Mouse (Mus musculus) granulocyte monocyte progenitor cell, adult 5-6 weeks (primary cell): ENCODE data around the gene Pdcd1lg2. TPM values are rescaled to one million over a fixed set of nuclear protein-coding genes. Genes with fewer than 3 reads are reported as not detected.

Experiments
- ATAC-seq: replicated peaks from 2 replicates; pipeline ENCODE4 v1.8.0; 2016; ENCODE audit warnings: mild to moderate bottlenecking, moderate TSS enrichment, inconsistent platforms; ENCODE audit not compliant: poor library complexity, severe bottlenecking
- total RNA-seq, 2 experiments: library from RNA; stranded (forward) in 1 of 2; stranded (reverse) in 1 of 2; fragments of 200-712, 200-1000 nt in 1 of 2; fragments of >200 nt in 1 of 2; fragmentation: Nextera tagmentation in 1 of 2; gene quantifications; 2 replicates each; pipeline ENCODE4 v1.2.3; 2014 to 2017

Pdcd1lg2 gene
- not detected in 2 replicates for total RNA-seq (2014; fragmentation: Nextera tagmentation)
- not detected in 2 replicates for total RNA-seq (2017)

DNA sequence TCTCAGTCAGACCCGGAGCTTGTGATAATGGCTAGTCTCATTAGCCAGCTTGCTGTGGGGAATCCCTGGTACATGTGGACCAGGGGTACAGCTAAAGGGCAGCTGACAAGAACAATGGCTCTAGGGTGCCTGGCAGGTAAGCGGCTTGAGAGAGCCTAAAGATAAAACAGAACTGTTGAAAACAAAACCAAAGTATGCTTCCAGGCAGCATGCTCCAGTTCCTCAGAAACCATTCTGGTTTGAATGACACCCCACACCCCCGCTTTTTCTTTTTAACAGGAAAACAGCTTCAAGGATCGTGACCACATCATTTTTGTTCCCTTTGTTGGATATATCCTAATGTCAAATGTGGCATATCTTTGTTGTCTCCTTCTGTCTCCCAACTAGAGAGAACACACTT lies at the start of gene Pdcd1lg2:
Gene Pdcd1lg2, plus strand, starts transcription at position 301 of the 400 bp plus-strand sequence.
- ATAC-seq: no peak

DNA sequence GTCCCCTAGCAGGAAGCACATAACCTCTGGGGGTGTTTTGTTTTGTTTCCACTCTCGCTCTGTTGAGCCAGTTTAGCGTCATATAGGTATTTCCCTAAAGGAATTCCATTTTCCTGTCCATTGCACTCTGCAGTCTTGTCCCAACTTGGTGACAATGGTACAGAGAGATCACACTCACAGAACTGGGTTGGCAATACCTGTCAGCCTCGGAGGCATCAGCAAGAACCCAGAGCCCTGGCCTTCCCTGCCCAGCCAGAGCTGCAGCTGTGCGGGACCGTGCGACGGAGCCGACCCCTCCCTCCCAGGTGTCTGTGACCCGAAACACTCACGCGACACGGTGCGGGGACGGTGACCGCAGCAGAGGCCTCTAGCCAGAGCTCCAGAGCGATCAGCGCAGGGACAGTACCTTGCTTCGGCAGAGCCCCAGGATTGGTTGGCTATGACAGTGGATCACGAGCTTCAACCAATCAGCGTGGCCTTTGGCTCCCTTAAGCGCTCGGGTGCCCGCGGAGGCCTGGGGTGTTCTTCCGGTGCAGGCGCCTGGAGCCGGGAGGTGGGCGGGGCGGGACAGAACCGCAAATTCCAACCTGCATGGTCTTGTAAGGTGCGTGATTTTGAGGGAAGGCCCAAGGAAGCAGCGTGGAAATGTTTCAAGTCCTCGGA lies 49.1 kb upstream of the Pdcd1lg2 start:
- ATAC-seq: peak; percentile 99

DNA sequence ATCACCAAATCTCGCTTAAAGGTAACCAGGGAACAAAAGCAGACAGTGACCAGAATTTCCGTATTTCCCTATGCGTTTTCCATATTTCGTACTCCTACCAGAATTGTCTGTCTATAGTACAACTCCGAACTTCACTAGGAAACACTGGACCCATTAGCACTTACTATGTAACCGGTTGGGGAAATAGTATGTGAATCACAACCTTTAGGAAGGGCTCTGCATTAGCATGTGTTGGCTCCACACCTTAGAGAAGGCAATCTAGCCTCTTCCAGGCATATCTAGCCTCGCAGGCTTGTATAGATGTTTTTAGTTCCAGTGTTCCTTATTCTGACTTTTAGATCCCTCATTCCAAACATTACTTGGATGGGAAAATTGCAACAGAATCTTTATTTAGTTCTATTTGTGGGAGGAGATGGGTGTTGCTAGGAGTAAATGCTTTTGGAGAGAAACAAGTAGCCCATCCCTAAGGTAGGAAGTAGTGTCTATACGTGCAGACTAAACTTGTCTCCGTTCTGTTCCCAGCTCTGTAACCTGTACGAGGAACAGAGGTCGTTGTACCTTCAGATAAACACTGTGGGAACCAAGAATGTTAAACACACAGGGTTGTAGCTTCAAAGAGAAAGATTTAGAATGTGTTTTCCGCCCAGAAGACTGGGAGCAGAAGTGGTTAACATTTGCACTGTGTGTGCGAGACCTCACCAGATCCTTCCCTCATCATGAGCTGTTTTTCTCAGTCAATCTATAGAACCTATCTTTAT lies 48.4 kb upstream of the Pdcd1lg2 start:
- no peak for ATAC-seq

DNA sequence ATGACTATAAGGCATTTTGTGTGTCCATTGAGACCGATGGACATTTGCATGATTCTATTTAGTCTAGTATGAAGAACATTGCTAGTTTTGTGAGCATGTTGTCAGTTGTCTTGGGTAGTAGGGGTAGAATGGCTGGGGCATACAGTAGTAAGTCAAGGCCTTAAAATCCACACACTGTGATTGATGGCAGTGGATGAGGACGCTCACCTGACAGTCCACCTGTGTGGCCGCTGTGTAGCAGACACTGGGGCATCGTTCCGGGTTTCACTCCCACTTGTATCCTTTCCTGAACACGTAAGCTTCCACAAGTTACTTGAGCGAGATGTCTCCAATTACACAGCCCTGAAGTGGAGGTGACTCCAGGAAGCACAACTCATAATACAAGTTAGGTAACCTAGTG lies 47.2 kb upstream of the Pdcd1lg2 start:
- ATAC-seq: no peak

GRCm38 (mm10) chr19:29364076-29364475 lies 46.6 kb upstream of the Pdcd1lg2 start:
- ATAC-seq: no peak

GRCm38 (mm10) chr19:29365105-29365504 lies 45.6 kb upstream of the Pdcd1lg2 start:
- ATAC-seq: no peak

- no peak for ATAC-seq
Observed at GRCm38 (mm10) chr19:29366226-29366968, 44.3 kb upstream of the Pdcd1lg2 start.

DNA sequence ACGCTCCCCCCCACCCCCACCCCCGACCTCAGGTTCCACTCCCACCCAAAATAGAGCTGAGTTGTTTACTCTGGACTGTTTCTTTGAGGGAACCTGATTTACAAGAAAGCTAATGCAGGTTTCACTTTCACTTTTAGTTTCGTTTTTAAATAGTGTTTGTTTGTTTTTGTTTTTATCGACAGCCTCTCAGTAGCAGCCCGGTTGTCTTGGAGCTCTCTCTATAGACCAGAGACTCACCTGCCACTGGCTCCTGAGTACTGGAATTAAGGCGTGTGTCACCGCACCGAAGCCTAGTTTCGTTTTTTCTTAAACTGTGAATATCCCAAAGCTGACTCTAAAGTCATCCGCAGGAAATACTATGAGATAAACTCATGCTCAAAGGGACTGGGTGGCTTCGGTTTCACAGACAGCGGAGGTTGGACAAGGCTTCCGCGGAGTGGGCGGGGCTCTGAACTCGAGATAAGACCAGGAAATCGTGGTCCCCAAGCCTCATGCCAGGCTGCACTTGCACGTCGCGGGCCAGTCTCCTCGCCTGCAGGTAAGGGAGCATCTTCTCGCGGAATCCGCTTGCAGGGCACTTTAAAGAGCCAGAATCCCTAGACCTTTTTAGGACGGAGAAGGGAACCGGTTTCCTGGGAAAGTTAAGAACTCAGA lies 43.6 kb upstream of the Pdcd1lg2 start, which contains the start of the genes Plgrkt and Cd274:
Gene Plgrkt, minus strand, starts transcription at position 422 of the 654 bp plus-strand sequence.
Gene Cd274, plus strand, starts transcription at position 487 of the 654 bp plus-strand sequence.
- peak; percentile 88 for ATAC-seq

DNA sequence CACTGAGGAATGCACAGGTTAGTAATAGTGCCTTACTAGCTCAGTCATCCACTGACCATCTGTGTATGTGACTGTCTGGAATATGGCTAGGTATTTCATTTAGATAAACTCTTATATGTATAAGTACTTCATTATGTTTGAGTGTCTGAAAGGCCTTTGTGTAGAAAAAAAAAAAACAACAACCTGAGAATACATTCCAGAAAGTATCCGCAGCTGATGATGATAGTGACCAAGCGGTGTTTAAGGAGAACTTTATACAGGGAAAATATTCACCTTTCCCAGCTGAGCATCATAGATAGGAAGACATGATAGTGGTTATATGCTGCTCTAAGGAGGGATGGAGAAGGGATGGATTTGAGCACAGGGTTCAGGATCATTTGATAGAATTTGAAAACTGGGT lies 42.7 kb upstream of the Pdcd1lg2 start:
- no peak for ATAC-seq

GRCm38 (mm10) chr19:29368671-29369309 lies 41.9 kb upstream of the Pdcd1lg2 start:
- ATAC-seq: 0 out of 2 replicates have a peak, but pooled peaks have one; percentile 21

- ATAC-seq: peak; percentile 62
Observed at GRCm38 (mm10) chr19:29370112-29370511, 40.6 kb upstream of the Pdcd1lg2 start.

DNA sequence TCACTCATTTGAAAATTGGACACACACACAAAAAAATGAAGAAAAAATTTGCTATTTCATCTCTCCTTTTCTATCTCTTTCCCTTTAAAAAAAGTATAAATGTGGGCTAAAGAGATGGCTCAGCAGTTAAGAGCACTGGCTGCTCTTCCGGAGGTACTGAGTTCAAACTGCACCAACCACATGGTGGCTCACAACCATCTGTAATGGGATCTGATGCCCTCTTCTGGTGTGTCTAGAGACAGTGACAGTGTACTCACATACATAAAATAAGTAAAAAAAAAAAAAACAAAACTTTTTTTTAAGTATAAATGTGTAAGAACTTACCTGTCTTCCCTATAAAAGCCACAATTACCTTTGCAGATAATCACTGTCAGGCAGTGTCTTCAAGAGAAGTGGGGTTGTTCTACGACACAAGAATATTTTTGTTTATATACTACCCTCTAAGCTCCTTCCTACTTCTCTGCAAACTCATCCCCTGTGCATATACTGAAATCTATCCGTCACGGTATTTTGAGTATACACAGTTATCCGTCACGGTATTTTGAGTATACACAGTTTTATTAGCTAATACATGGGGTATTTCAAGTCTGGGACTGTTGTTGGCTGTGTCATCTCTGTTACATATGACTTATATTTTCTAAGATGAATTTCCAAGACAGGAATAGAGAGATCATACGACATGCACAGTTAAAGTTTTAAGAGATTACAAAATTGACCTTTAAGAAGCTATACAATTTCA lies 40.0 kb upstream of the Pdcd1lg2 start:
- ATAC-seq: no peak

GRCm38 (mm10) chr19:29371284-29372081 lies 39.2 kb upstream of the Pdcd1lg2 start:
- ATAC-seq: no peak

DNA sequence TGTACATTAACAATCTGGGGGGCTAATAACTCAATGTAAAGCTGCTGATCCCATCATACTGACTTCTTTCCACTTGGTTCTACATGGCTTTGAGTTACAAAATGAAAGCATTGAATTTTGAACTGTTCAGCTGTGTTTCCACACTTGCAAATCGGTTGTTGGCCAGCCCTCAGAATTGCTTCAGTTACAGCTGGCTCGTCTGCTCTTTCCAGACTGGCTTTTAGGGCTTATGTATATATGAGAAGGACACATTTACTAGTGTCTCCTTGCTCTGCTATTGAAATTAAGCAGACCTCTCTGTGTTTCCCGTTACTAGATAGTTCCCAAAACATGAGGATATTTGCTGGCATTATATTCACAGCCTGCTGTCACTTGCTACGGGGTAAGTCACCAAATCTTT lies 38.6 kb upstream of the Pdcd1lg2 start:
- no peak for ATAC-seq

DNA sequence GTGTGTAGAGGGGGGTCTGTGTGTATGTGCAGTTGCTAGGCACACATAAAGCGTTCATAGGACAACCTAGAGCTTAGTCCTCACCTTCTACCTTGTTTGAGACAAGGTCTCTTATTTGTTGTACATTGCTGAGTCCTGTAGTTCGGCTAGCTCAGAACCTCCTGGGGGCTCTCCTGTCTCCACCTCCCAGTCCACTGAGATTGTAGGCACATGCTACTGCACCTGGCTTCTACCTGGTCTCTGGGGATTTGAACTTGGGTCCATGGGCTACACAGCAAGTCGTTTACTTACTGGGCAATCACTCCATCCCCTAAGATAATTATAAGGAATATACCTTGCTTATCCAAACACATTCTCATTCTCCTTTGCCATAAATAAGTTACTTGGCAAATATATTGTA lies 38.1 kb upstream of the Pdcd1lg2 start:
- no peak for ATAC-seq

- ATAC-seq: no peak
Observed at GRCm38 (mm10) chr19:29373438-29373837, 37.3 kb upstream of the Pdcd1lg2 start.

DNA sequence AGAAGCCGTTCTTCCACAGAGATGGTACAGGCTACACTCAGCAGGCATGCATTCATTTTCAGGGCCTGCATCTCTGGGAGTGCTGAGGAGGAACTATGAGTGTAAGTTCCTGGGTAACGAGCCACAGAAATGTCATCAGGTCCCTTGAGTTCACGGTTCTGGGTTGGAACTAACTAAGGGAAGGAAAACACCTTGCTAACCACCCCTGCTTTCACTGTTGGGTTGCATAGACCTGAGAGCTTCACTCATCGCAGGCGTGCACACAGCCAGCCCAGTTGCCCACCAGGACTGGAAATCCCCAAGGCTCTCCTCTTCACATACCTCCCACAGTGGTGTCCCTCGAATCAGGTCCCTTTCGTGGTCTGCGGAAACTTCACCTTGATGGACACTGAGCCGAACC lies 35.8 kb upstream of the Pdcd1lg2 start:
- no peak for ATAC-seq

GRCm38 (mm10) chr19:29376382-29376781 lies 34.3 kb upstream of the Pdcd1lg2 start:
- ATAC-seq: no peak
